Mouse (Mus musculus) limb, embryonic 10.5 days (tissue): ENCODE results near the gene Exoc3l. TPM values are rescaled to one million over a fixed set of nuclear protein-coding genes. Genes with fewer than 3 reads are reported as not detected.
"Not testable (repeated sequence)": the region's sequence is repeated elsewhere in the genome, so short reads cannot be mapped to it uniquely, and the experiment has no call there.

Experiments
- DNase-seq: peaks from one replicate; pipeline ENCODE4 v3.0.0-alpha.2; 2017; ENCODE audit warnings: low spot score
- H3K27ac ChIP-seq: fragments of 300-500 bp; sonication (generic); 2 replicates; pipeline ENCODE4 v1.5.1; 2016; ENCODE audit warnings: mild to moderate bottlenecking
- H3K27me3 ChIP-seq: fragments of 300-500 bp; sonication (generic); 2 replicates; pipeline ENCODE4 v1.6.1; 2016; ENCODE audit warnings: low read depth, mild to moderate bottlenecking; ENCODE audit not compliant: poor library complexity, severe bottlenecking
- H3K36me3 ChIP-seq: fragments of 300-500 bp; sonication (generic); 2 replicates; pipeline ENCODE4 v1.6.1; 2016; ENCODE audit warnings: mild to moderate bottlenecking, moderate library complexity
- H3K4me1 ChIP-seq: fragments of 300-500 bp; sonication (generic); 2 replicates; pipeline ENCODE4 v1.6.1; 2016
- H3K4me3 ChIP-seq: fragments of 300-500 bp; sonication (generic); 2 replicates; pipeline ENCODE4 v1.5.1; 2016; ENCODE audit warnings: mild to moderate bottlenecking, moderate library complexity
- H3K9me3 ChIP-seq: fragments of 300-500 bp; sonication (generic); replicated peaks from 2 replicates; pipeline ENCODE4 v1.6.1; 2016; ENCODE audit warnings: mild to moderate bottlenecking
- WGBS: fragments of 180-500 bp; shearing (Covaris S2); methylation state at CpG from one replicate; pipeline ENCODE4 v1.1.7; 2016; 5-methylcytosine and 5-hydroxymethylcytosine counted together
- polyA plus RNA-seq: library from polyadenylated mRNA; unstranded; fragments of >200 nt; fragmentation: Nextera tagmentation; extraction: Ambion mirVana; gene quantifications from 2 replicates; pipeline ENCODE4 v1.2.1, GENCODE M21; 2016

Exoc3l gene
- polyA plus RNA-seq, 1 experiment from 2014 or later, result 15.1 TPM

DNA sequence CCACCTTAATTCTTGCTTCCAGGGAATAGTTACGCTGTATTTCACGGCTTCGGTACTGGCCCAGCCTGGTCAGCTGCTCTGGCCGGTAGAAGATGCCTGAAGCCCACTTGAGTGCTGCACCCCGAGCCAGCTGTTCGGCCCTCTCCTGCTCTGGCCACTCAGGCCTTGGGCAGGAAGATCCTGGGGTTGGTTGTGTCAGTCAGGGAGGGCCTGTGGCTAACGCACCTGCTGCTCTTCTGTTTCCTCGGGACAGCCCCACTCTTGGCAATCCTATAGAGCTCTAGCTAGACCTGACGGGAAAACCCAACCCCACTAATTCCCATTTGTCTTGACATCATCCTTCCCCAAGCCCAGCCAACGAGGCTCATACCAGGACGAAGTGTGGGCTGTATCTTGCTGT, 645 bp downstream of the Exoc3l start:
- Histone ChIP-seq H3K4me3 (peak overlapping the region; percentile 20; the same call in 1 of the 2 replicates), H3K27ac (no peak overlapping the region), H3K4me1 (peaks cover 40% of the 10 kb centered on the region), H3K36me3 (peaks cover 18% of the 10 kb centered on the region), H3K27me3 (peaks cover 29% of the 10 kb centered on the region), H3K9me3 (no peaks in the 10 kb centered on the region)
- DNase-seq, result no peak
- WGBS, result 72% methylated on average over 11 of the region's 11 CpGs

- H3K4me1 ChIP-seq, result peaks cover 45% of the 10 kb centered on the region
- no peak overlapping the region for H3K27ac ChIP-seq
- H3K36me3 ChIP-seq, result peaks cover 13% of the 10 kb centered on the region
- peaks cover 34% of the 10 kb centered on the region for H3K27me3 ChIP-seq
- 66% methylated on average over 9 of the region's 9 CpGs for WGBS
- H3K9me3 ChIP-seq, result no peaks in the 10 kb centered on the region
- no peak overlapping the region for H3K4me3 ChIP-seq
- DNase-seq, result no peak
Observed at GRCm38 (mm10) chr8:105294776-105295175, 1.1 kb downstream of the Exoc3l start.

DNA sequence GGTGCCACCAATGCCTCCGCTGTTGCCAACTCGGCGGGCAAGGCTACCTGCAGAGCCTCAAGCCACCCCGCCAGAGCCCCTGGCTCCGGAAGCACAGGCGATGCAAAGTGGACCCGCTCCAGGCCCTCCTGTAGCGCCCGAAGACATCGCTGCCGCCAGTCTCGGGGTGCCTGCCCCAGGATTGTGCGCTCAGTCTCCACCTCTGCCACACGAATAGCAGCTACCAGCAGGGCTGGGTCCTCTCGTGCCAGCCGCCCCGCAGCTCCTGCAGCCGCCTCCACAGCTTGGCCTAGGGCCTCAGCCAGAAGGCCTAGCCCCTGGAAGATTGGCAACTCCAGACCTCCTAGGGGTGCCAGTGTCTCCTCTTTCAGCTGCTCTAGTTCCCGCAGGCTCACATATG, 2.5 kb downstream of the Exoc3l start:
- Histone ChIP-seq H3K9me3 (no peaks in the 10 kb centered on the region), H3K36me3 (peaks cover under 1% of the 10 kb centered on the region; the same call in 1 of the 2 replicates), H3K27me3 (peaks cover 37% of the 10 kb centered on the region), H3K4me1 (peaks cover 49% of the 10 kb centered on the region), H3K27ac (no peak overlapping the region), H3K4me3 (no peak overlapping the region)
- WGBS, result 71% methylated on average over 19 of the region's 19 CpGs
- DNase-seq, result no peak

GRCm38 (mm10) chr8:105292471-105292870, 3.4 kb downstream of the Exoc3l start:
- no peak for DNase-seq
- Histone ChIP-seq H3K4me3 (no peak overlapping the region), H3K9me3 (no peaks in the 10 kb centered on the region), H3K27ac (no peak overlapping the region), H3K4me1 (peaks cover 45% of the 10 kb centered on the region), H3K27me3 (peaks cover 37% of the 10 kb centered on the region), H3K36me3 (no peaks in the 10 kb centered on the region)
- 76% methylated on average over 7 of the region's 7 CpGs for whole genome bisulfite sequencing

DNA sequence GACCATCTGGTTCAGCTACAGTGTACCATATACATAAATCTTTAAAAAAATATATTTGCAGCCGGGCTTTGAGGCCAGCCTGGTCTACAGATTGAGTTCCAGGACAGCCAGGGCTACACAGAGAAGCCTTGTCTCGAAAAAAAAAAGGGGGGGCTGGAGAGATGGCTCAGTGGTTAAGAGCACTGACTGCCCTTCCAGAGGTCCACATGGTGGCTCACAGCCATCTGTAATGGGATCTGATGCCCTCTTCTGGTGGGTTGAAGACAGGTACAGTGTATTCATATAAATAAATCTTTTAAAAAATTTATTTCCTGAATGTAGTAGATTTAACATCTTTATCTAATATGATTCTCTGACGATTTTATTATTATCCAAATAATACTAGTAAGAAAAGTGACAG, 4.1 kb downstream of the Exoc3l start:
- peaks cover 39% of the 10 kb centered on the region for H3K4me1 ChIP-seq
- not testable (repeated sequence) for DNase-seq, H3K27ac ChIP-seq, H3K9me3 ChIP-seq, H3K36me3 ChIP-seq, H3K4me3 ChIP-seq
- WGBS, result 72% methylated on average over 3 of the region's 3 CpGs
- H3K27me3 ChIP-seq, result peaks cover 44% of the 10 kb centered on the region

GRCm38 (mm10) chr8:105291364-105291763, 4.5 kb downstream of the Exoc3l start:
- H3K36me3 ChIP-seq, H3K4me3 ChIP-seq: not testable (repeated sequence)
- H3K4me1 ChIP-seq, result peaks cover 36% of the 10 kb centered on the region

GRCm38 (mm10) chr8:105290554-105291314, 5.2 kb downstream of the Exoc3l start:
- DNase-seq, result peak; percentile 95
- peaks cover 54% of the 10 kb centered on the region for H3K27me3 ChIP-seq
- 0 out of 2 replicates have a peak, but pooled peaks cover under 1% of the 10 kb centered on the region for H3K36me3 ChIP-seq
- H3K4me3 ChIP-seq, result peak overlapping the region; percentile 63
- no peak overlapping the region for H3K27ac ChIP-seq
- H3K4me1 ChIP-seq, result peaks cover 32% of the 10 kb centered on the region
- 6% methylated on average over 31 of the region's 31 CpGs for WGBS
- no peaks in the 10 kb centered on the region for H3K9me3 ChIP-seq

More at GRCm38 (mm10) chr8:105291364-105291763, 4.5 kb downstream of the Exoc3l start:
- not testable (repeated sequence) for DNase-seq, H3K27ac ChIP-seq, H3K9me3 ChIP-seq
- 89% methylated on average over 8 of the region's 8 CpGs for WGBS
- H3K27me3 ChIP-seq, result peaks cover 48% of the 10 kb centered on the region

GRCm38 (mm10) chr8:105289805-105290460, 6.0 kb downstream of the Exoc3l start, which contains the start of gene 4931428F04Rik:
4931428F04Rik (minus strand) TSS chr8:105289864.
- 2% methylated on average over 43 of the region's 43 CpGs for WGBS
- H3K4me1 ChIP-seq, result peaks cover 31% of the 10 kb centered on the region
- peak within 1 kb of the TSS; percentile 93 for H3K27ac ChIP-seq
- DNase-seq, result peak; percentile 63
- peaks cover 7% of the 10 kb centered on the region for H3K36me3 ChIP-seq
- H3K9me3 ChIP-seq, result no peaks in the 10 kb centered on the region
- H3K27me3 ChIP-seq, result peaks cover 57% of the 10 kb centered on the region
- peak within 1 kb of the TSS; percentile 63 for H3K4me3 ChIP-seq

- peak; percentile 95 for DNase-seq
- Histone ChIP-seq H3K27ac (peak overlapping the region; percentile 93), H3K36me3 (peaks cover 10% of the 10 kb centered on the region), H3K27me3 (peaks cover 64% of the 10 kb centered on the region), H3K9me3 (no peaks in the 10 kb centered on the region), H3K4me1 (peaks cover 31% of the 10 kb centered on the region), H3K4me3 (peak overlapping the region; percentile 63)
- under 1% methylated on average over 53 of the region's 53 CpGs for WGBS
Observed at GRCm38 (mm10) chr8:105288958-105289732, 6.8 kb downstream of the Exoc3l start.

- 89% methylated on average over 5 of the region's 5 CpGs for WGBS
- H3K36me3 ChIP-seq, result peaks cover 10% of the 10 kb centered on the region
- H3K4me3 ChIP-seq, result no peak overlapping the region
- DNase-seq, result no peak
- H3K27me3 ChIP-seq, result peaks cover 64% of the 10 kb centered on the region
- no peak overlapping the region for H3K27ac ChIP-seq
- no peaks in the 10 kb centered on the region for H3K9me3 ChIP-seq
- peaks cover 29% of the 10 kb centered on the region for H3K4me1 ChIP-seq
Observed at GRCm38 (mm10) chr8:105288231-105288630, 7.7 kb downstream of the Exoc3l start.

DNA sequence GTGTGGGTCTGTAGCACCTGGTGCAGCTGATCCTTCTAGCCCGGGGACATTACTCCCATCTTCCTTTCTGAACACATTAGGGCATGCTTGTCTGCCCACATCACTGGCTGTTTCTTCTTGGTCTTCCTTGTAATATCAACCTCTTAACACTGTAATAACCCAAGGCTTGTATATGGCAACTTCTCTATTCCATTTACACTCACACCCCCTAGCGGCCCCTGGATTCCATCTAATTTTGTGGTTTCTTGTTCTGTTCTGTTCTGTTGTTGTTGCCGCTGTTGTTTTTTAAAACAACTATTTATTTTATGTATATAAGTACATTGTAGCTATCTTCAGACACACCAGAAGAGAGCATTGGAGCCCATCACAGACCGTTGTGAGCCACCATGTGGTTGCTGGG, 9.0 kb downstream of the Exoc3l start:
- H3K4me1 ChIP-seq, result peaks cover 32% of the 10 kb centered on the region
- no peak for DNase-seq
- no peak overlapping the region for H3K4me3 ChIP-seq
- H3K9me3 ChIP-seq, result no peaks in the 10 kb centered on the region
- peaks cover 20% of the 10 kb centered on the region for H3K36me3 ChIP-seq
- WGBS, result 93% methylated on average over 4 of the region's 4 CpGs
- no peak overlapping the region for H3K27ac ChIP-seq
- peaks cover 68% of the 10 kb centered on the region for H3K27me3 ChIP-seq

GRCm38 (mm10) chr8:105285514-105285913, 10.4 kb downstream of the Exoc3l start:
- 42% methylated on average over 12 of the region's 12 CpGs for WGBS

More at GRCm38 (mm10) chr8:105285514-105285913, 10.4 kb downstream of the Exoc3l start:
- peaks cover 28% of the 10 kb centered on the region for H3K36me3 ChIP-seq
- H3K27ac ChIP-seq, result no peak overlapping the region
- peaks cover 77% of the 10 kb centered on the region for H3K27me3 ChIP-seq
- no peak for DNase-seq
- no peak overlapping the region for H3K4me3 ChIP-seq
- no peaks in the 10 kb centered on the region for H3K9me3 ChIP-seq
- H3K4me1 ChIP-seq, result peaks cover 27% of the 10 kb centered on the region
